Mouse (Mus musculus) limb, embryonic 15.5 days (tissue): ENCODE measurements around the gene Lgals7. TPM values are rescaled to one million over a fixed set of nuclear protein-coding genes. Genes with fewer than 3 reads are reported as not detected.
A peak's percentile ranks its signal among the peaks of the same experiment; 100 is the strongest.

Source experiments
- ATAC-seq: fragments of 200-750 bp; cut with Nextera tagmentation; 2 replicates; pipeline ENCODE4 v1.8.0; 2017; ENCODE audit warnings: low read depth, moderate TSS enrichment; ENCODE audit not compliant: insufficient number of reproducible peaks, low FRiP score, low TSS enrichment
- H3K27ac ChIP-seq: fragments of 300-500 bp; sonication (generic); 2 replicates; pipeline ENCODE4 v1.5.1; 2015; ENCODE audit warnings: moderate library complexity, mild to moderate bottlenecking, inconsistent platforms
- H3K27me3 ChIP-seq: fragments of 300-500 bp; sonication (generic); 2 replicates; pipeline ENCODE4 v1.6.1; 2015; ENCODE audit warnings: inconsistent platforms
- H3K36me3 ChIP-seq: fragments of 300-500 bp; sonication (generic); 2 replicates; pipeline ENCODE4 v1.6.1; 2015; ENCODE audit warnings: inconsistent platforms
- H3K4me1 ChIP-seq: fragments of 300-500 bp; sonication (generic); 2 replicates; pipeline ENCODE4 v1.6.1; 2015; ENCODE audit warnings: inconsistent platforms
- H3K4me2 ChIP-seq: fragments of 300-500 bp; sonication (generic); 2 replicates; pipeline ENCODE4 v1.6.1; 2015; ENCODE audit warnings: mild to moderate bottlenecking, inconsistent platforms
- H3K4me3 ChIP-seq: fragments of 300-500 bp; sonication (generic); 2 replicates; pipeline ENCODE4 v1.5.1; 2015; ENCODE audit warnings: mild to moderate bottlenecking, inconsistent platforms
- H3K9ac ChIP-seq: fragments of 300-500 bp; sonication (generic); 2 replicates; pipeline ENCODE4 v1.6.1; 2015; ENCODE audit warnings: inconsistent platforms
- H3K9me3 ChIP-seq: fragments of 300-500 bp; sonication (generic); 2 replicates; pipeline ENCODE4 v1.6.1; 2016; ENCODE audit warnings: inconsistent platforms
- WGBS: fragments of 180-500 bp; shearing (Covaris S2); methylation state at CpG from one replicate; pipeline ENCODE4 v1.1.7; 2015; 5-methylcytosine and 5-hydroxymethylcytosine counted together
- polyA plus RNA-seq: library from polyadenylated mRNA; unstranded; fragments of >200 nt; fragmentation: Nextera tagmentation; extraction: Ambion mirVana; gene quantifications from 2 replicates; pipeline ENCODE4 v1.2.1, GENCODE M21; 2015

Lgals7 gene
- polyA plus RNA-seq, 1 experiment from 2014 or later, result 257 TPM

- Histone ChIP-seq H3K36me3 (peaks cover 67% of the 10 kb centered on the region), H3K4me1 (peaks cover 36% of the 10 kb centered on the region), H3K9me3 (no peaks in the 10 kb centered on the region), H3K4me2 (no peak overlapping the region), H3K9ac (no peak overlapping the region), H3K27me3 (no peaks in the 10 kb centered on the region), H3K4me3 (no peak overlapping the region), H3K27ac (peak overlapping the region; percentile 50; the same call in 1 of the 2 replicates)
- ATAC-seq, result no peak
- WGBS, result 75% methylated on average over 10 of the region's 10 CpGs
These were observed 42.3 kb upstream of the Lgals7 start for GRCm38 (mm10) chr7:28821261-28821831.

GRCm38 (mm10) chr7:28822556-28822955 is 41.1 kb upstream of the Lgals7 start:
- Histone ChIP-seq H3K9ac (no peak overlapping the region), H3K4me2 (no peak overlapping the region), H3K36me3 (peaks cover 55% of the 10 kb centered on the region), H3K4me3 (no peak overlapping the region), H3K27me3 (no peaks in the 10 kb centered on the region), H3K27ac (peak overlapping the region; percentile 92), H3K9me3 (no peaks in the 10 kb centered on the region), H3K4me1 (peaks cover 34% of the 10 kb centered on the region)
- WGBS, result 71% methylated on average over 1 of the region's 1 CpGs
- ATAC-seq, result no peak

- H3K4me3 ChIP-seq, result no peak overlapping the region
- H3K4me1 ChIP-seq, result peaks cover 29% of the 10 kb centered on the region
- no peak overlapping the region for H3K4me2 ChIP-seq
- H3K27ac ChIP-seq, result peak overlapping the region; percentile 92
- no peak for ATAC-seq
- peaks cover 48% of the 10 kb centered on the region for H3K36me3 ChIP-seq
- H3K9me3 ChIP-seq, result no peaks in the 10 kb centered on the region
- no peaks in the 10 kb centered on the region for H3K27me3 ChIP-seq
- H3K9ac ChIP-seq, result no peak overlapping the region
- WGBS, result 49% methylated on average over 10 of the region's 10 CpGs
These were observed 40.4 kb upstream of the Lgals7 start for GRCm38 (mm10) chr7:28822993-28823903.

GRCm38 (mm10) chr7:28823932-28824331 is 39.7 kb upstream of the Lgals7 start:
- H3K9ac ChIP-seq, result no peak overlapping the region
- no peaks in the 10 kb centered on the region for H3K27me3 ChIP-seq
- no peak overlapping the region for H3K4me2 ChIP-seq
- H3K9me3 ChIP-seq, result no peaks in the 10 kb centered on the region
- peaks cover 45% of the 10 kb centered on the region for H3K36me3 ChIP-seq
- no peak overlapping the region for H3K4me3 ChIP-seq
- H3K4me1 ChIP-seq, result peaks cover 26% of the 10 kb centered on the region
- WGBS, result 27% methylated on average over 2 of the region's 2 CpGs
- H3K27ac ChIP-seq, result peak overlapping the region; percentile 92
- no peak for ATAC-seq

GRCm38 (mm10) chr7:28824941-28825685 is 38.5 kb upstream of the Lgals7 start, which contains the start of gene Ech1:
Gene Ech1 (plus strand): TSS chr7:28825217.
- Histone ChIP-seq H3K9ac (peak within 1 kb of the TSS; percentile 52), H3K4me2 (peak within 1 kb of the TSS; percentile 52), H3K9me3 (no peaks in the 10 kb centered on the region), H3K4me1 (peaks cover 26% of the 10 kb centered on the region), H3K27ac (peak within 1 kb of the TSS; percentile 92), H3K4me3 (peak within 1 kb of the TSS; percentile 49), H3K36me3 (peaks cover 42% of the 10 kb centered on the region), H3K27me3 (no peaks in the 10 kb centered on the region)
- ATAC-seq, result peak; percentile 61; the same call in 1 of the 2 replicates
- 1% methylated on average over 33 of the region's 33 CpGs for WGBS

- ATAC-seq, result no peak
- Histone ChIP-seq H3K4me1 (peaks cover 23% of the 10 kb centered on the region), H3K4me2 (peak overlapping the region; percentile 52), H3K9me3 (no peaks in the 10 kb centered on the region), H3K36me3 (peaks cover 42% of the 10 kb centered on the region), H3K27me3 (no peaks in the 10 kb centered on the region), H3K9ac (peak overlapping the region; percentile 52), H3K4me3 (peak overlapping the region; percentile 49), H3K27ac (peak overlapping the region; percentile 92)
- WGBS, result 39% methylated on average over 11 of the region's 11 CpGs
These were observed 37.8 kb upstream of the Lgals7 start for GRCm38 (mm10) chr7:28825686-28826401.

GRCm38 (mm10) chr7:28826402-28826772 is 37.3 kb upstream of the Lgals7 start:
- no peaks in the 10 kb centered on the region for H3K27me3 ChIP-seq
- peak overlapping the region; percentile 92 for H3K27ac ChIP-seq
- H3K36me3 ChIP-seq, result peaks cover 42% of the 10 kb centered on the region
- H3K4me3 ChIP-seq, result peak overlapping the region; percentile 49
- H3K9me3 ChIP-seq, result no peaks in the 10 kb centered on the region
- ATAC-seq, result no peak
- H3K9ac ChIP-seq, result no peak overlapping the region
- peak overlapping the region; percentile 52; the same call in 1 of the 2 replicates for H3K4me2 ChIP-seq
- peaks cover 22% of the 10 kb centered on the region for H3K4me1 ChIP-seq
- 88% methylated on average over 7 of the region's 7 CpGs for WGBS

- peaks cover 42% of the 10 kb centered on the region for H3K36me3 ChIP-seq
- H3K4me2 ChIP-seq, result no peak overlapping the region
- H3K9me3 ChIP-seq, result no peaks in the 10 kb centered on the region
- no peak for ATAC-seq
- H3K27ac ChIP-seq, result no peak overlapping the region
- H3K27me3 ChIP-seq, result no peaks in the 10 kb centered on the region
- H3K4me1 ChIP-seq, result peaks cover 19% of the 10 kb centered on the region
- no peak overlapping the region for H3K9ac ChIP-seq
- no peak overlapping the region for H3K4me3 ChIP-seq
- WGBS, result 39% methylated on average over 3 of the region's 3 CpGs
These were observed 36.3 kb upstream of the Lgals7 start for GRCm38 (mm10) chr7:28827338-28827737.

GRCm38 (mm10) chr7:28829821-28830220 is 33.8 kb upstream of the Lgals7 start:
- ATAC-seq, result no peak
- 92% methylated on average over 8 of the region's 8 CpGs for WGBS
- Histone ChIP-seq H3K9me3 (no peaks in the 10 kb centered on the region), H3K36me3 (peaks cover 34% of the 10 kb centered on the region), H3K4me1 (peaks cover 12% of the 10 kb centered on the region), H3K4me3 (no peak overlapping the region), H3K9ac (no peak overlapping the region), H3K4me2 (no peak overlapping the region), H3K27ac (no peak overlapping the region), H3K27me3 (no peaks in the 10 kb centered on the region)

GRCm38 (mm10) chr7:28830981-28831380 is 32.7 kb upstream of the Lgals7 start:
- WGBS, result 89% methylated on average over 5 of the region's 5 CpGs
- Histone ChIP-seq H3K9me3 (no peaks in the 10 kb centered on the region), H3K9ac (no peak overlapping the region), H3K36me3 (peaks cover 34% of the 10 kb centered on the region), H3K27me3 (no peaks in the 10 kb centered on the region), H3K4me2 (no peak overlapping the region), H3K4me3 (no peak overlapping the region), H3K27ac (no peak overlapping the region), H3K4me1 (peaks cover 9% of the 10 kb centered on the region)
- no peak for ATAC-seq

- no peak overlapping the region for H3K4me2 ChIP-seq
- 90% methylated on average over 17 of the region's 17 CpGs for WGBS
These were observed 32.1 kb upstream of the Lgals7 start for GRCm38 (mm10) chr7:28831411-28832125.

More at GRCm38 (mm10) chr7:28831411-28832125, 32.1 kb upstream of the Lgals7 start:
- no peak for ATAC-seq
- peaks cover 3% of the 10 kb centered on the region; the same call in 1 of the 2 replicates for H3K4me1 ChIP-seq
- no peak overlapping the region for H3K9ac ChIP-seq
- peaks cover 34% of the 10 kb centered on the region for H3K36me3 ChIP-seq
- no peaks in the 10 kb centered on the region for H3K27me3 ChIP-seq
- no peaks in the 10 kb centered on the region for H3K9me3 ChIP-seq
- no peak overlapping the region for H3K27ac ChIP-seq
- no peak overlapping the region for H3K4me3 ChIP-seq
